ENCODE assay signal across 30 mouse cellular contexts in genomic region chr4:95653913-95654301, GRCm38 (mm10).
DNase-seq lines count a peak whose midpoint lies in the region; ATAC-seq and TF ChIP-seq lines count a peak whose summit lies in the region.
"Had no signal": no experiment of that assay in that cellular context is flagged by ENCODE, and none has a peak within 500 bp of the region (broad histone marks: within the 10 kb centered on the region; RNA-seq: fewer than 3 reads in every experiment).

No protein-coding gene starts in this region.

- no peaks in the 10 kb centered on the region for H3K9me3 ChIP-seq in forebrain, embryonic 10.5 days
- H3K9me3 ChIP-seq in forebrain, embryonic 13.5 days (replicated peaks), result no peaks in the 10 kb centered on the region
- H3K9me3 ChIP-seq in embryonic facial prominence, embryonic 14.5 days (ENCODE audit: control insufficient read depth, low read length), result no peaks in the 10 kb centered on the region
- no peaks in the 10 kb centered on the region for H3K9me3 ChIP-seq in limb, embryonic 10.5 days (replicated peaks)
- H3K9me3 ChIP-seq: embryonic facial prominence, embryonic 13.5 days; G1E; heart, embryonic 12.5 days; hindbrain, embryonic 15.5 days had no signal

- peak overlapping the region; percentile 59; the same call in 1 of the 2 replicates for H3K27ac ChIP-seq in forebrain, embryonic 10.5 days
- no peak overlapping the region for H3K27ac ChIP-seq in forebrain, embryonic 13.5 days
- H3K27ac ChIP-seq in embryonic facial prominence, embryonic 14.5 days (replicated peaks; ENCODE audit: low read depth, low read length), result peak overlapping the region; percentile 49; the same call in 1 of the 2 replicates
- peak overlapping the region; percentile 46; the same call in 1 of the 2 replicates for H3K27ac ChIP-seq in limb, embryonic 10.5 days
- no peak overlapping the region for H3K27ac ChIP-seq in cerebellum, adult 2 months (ENCODE audit: insufficient read depth, low read length)
- H3K27ac ChIP-seq: hindbrain, embryonic 15.5 days; liver, embryonic 14.5 days had no signal

- 52% methylated on average over 4 of the region's 4 CpGs for whole genome bisulfite sequencing in forebrain, embryonic 10.5 days
- 48% methylated on average over 4 of the region's 4 CpGs for WGBS in forebrain, embryonic 13.5 days
- 11% methylated on average over 4 of the region's 4 CpGs for WGBS in embryonic facial prominence, embryonic 14.5 days
- 55% methylated on average over 4 of the region's 4 CpGs for WGBS in limb, embryonic 10.5 days
- WGBS in cerebellum, adult 2 months, result 71% methylated on average over 4 of the region's 4 CpGs

- DNase-seq in forebrain, embryonic 10.5 days (ENCODE audit: extremely low spot score, low spot score), result no peak
- DNase-seq in embryo, embryonic 10.5 days (ENCODE audit: low spot score), result peak; percentile 56
- DNase-seq in embryonic facial prominence, embryonic 14.5 days (ENCODE audit: low spot score), result no peak
- no peak for DNase-seq in limb, embryonic 10.5 days (ENCODE audit: low spot score)
- no peak for DNase-seq in cerebellum, adult 2 months
- DNase-seq in cerebellum, adult 11 months, result no peak
- DNase-seq: adrenal gland, postnatal 25 days; cerebellum, adult 8-10 months; cerebellum, postnatal 36 days; gastrocnemius, postnatal 36 days; heart, adult 18-20 months; kidney, adult 11 months; kidney, postnatal 14 days; left cerebral cortex, postnatal 4 days; liver; lung, embryonic 14.5 days; lung, postnatal 14 days; midbrain, embryonic 14.5 days; spleen, adult 18-20 months; thymus, postnatal 25 days had no signal

- no peak overlapping the region for H3K4me2 ChIP-seq in forebrain, embryonic 13.5 days
- no peak overlapping the region for H3K4me2 ChIP-seq in embryonic facial prominence, embryonic 14.5 days (ENCODE audit: low read depth, low read length)
- H3K4me2 ChIP-seq: embryonic facial prominence, embryonic 13.5 days; heart, embryonic 12.5 days; hindbrain, embryonic 15.5 days; lung, embryonic 14.5 days had no signal

- peaks cover 35% of the 10 kb centered on the region for H3K4me1 ChIP-seq in forebrain, embryonic 10.5 days
- H3K4me1 ChIP-seq in forebrain, embryonic 13.5 days, result peaks cover 25% of the 10 kb centered on the region
- H3K4me1 ChIP-seq in embryonic facial prominence, embryonic 14.5 days (ENCODE audit: control insufficient read depth, insufficient read depth, low read length), result peaks cover 33% of the 10 kb centered on the region
- H3K4me1 ChIP-seq in limb, embryonic 10.5 days, result peaks cover 39% of the 10 kb centered on the region
- no peaks in the 10 kb centered on the region for H3K4me1 ChIP-seq in cerebellum, adult 2 months (ENCODE audit: control insufficient read depth, insufficient read depth, low read length)

- no peaks in the 10 kb centered on the region for H3K27me3 ChIP-seq in forebrain, embryonic 10.5 days (ENCODE audit: poor library complexity, severe bottlenecking)
- H3K27me3 ChIP-seq in forebrain, embryonic 13.5 days, result no peaks in the 10 kb centered on the region
- H3K27me3 ChIP-seq in embryonic facial prominence, embryonic 14.5 days (replicated peaks; ENCODE audit: control insufficient read depth, insufficient read depth, low read length), result no peaks in the 10 kb centered on the region
- no peaks in the 10 kb centered on the region for H3K27me3 ChIP-seq in limb, embryonic 10.5 days (ENCODE audit: low read depth, poor library complexity, severe bottlenecking)
- no peaks in the 10 kb centered on the region for H3K27me3 ChIP-seq in cerebellum, adult 2 months (ENCODE audit: control insufficient read depth, insufficient read depth, low read length)
- H3K27me3 ChIP-seq: embryonic facial prominence, embryonic 13.5 days; heart, embryonic 12.5 days; hindbrain, embryonic 15.5 days; Patski had no signal

- no peak for ATAC-seq in forebrain, embryonic 13.5 days
- ATAC-seq in embryonic facial prominence, embryonic 14.5 days (ENCODE audit: low read depth), result no peak
- no peak for ATAC-seq in cerebellum, adult (ENCODE audit: insufficient number of reproducible peaks, low FRiP score, low TSS enrichment)
- ATAC-seq: inflammation-experienced regulatory T-cells, adult 6 months; Patski had no signal

- TF ChIP-seq POLR2A in cerebellum, adult 2 months (IDR thresholded peaks at IDR 0.05; ENCODE audit: borderline replicate concordance, insufficient read depth, low read length), result no peak

- TF ChIP-seq CTCF in cerebellum, adult 2 months (IDR thresholded peaks at IDR 0.05; ENCODE audit: borderline replicate concordance, insufficient read depth, low read depth, low read length), result no peak

- H3K4me3 ChIP-seq in forebrain, embryonic 10.5 days, result no peak overlapping the region
- H3K4me3 ChIP-seq in forebrain, embryonic 13.5 days, result no peak overlapping the region
- no peak overlapping the region for H3K4me3 ChIP-seq in embryonic facial prominence, embryonic 14.5 days (ENCODE audit: low read depth, low read length)
- H3K4me3 ChIP-seq in limb, embryonic 10.5 days, result no peak overlapping the region
- H3K4me3 ChIP-seq in cerebellum, adult 2 months (replicated peaks; ENCODE audit: insufficient read depth, low read depth, low read length), result no peak overlapping the region
- H3K4me3 ChIP-seq: embryonic facial prominence, embryonic 13.5 days; erythroblast, embryonic 14.5 days; heart, embryonic 12.5 days; hindbrain, embryonic 15.5 days had no signal

- no peaks in the 10 kb centered on the region for H3K36me3 ChIP-seq in forebrain, embryonic 10.5 days (replicated peaks)
- H3K36me3 ChIP-seq in forebrain, embryonic 13.5 days (ENCODE audit: poor library complexity, severe bottlenecking), result no peaks in the 10 kb centered on the region
- no peaks in the 10 kb centered on the region for H3K36me3 ChIP-seq in embryonic facial prominence, embryonic 14.5 days (ENCODE audit: control insufficient read depth, insufficient read depth, low read length)
- no peaks in the 10 kb centered on the region for H3K36me3 ChIP-seq in limb, embryonic 10.5 days
- H3K36me3 ChIP-seq: embryonic facial prominence, embryonic 13.5 days; G1E; heart, embryonic 12.5 days; hindbrain, embryonic 15.5 days had no signal

- H3K9ac ChIP-seq in forebrain, embryonic 13.5 days, result no peak overlapping the region
- H3K9ac ChIP-seq in embryonic facial prominence, embryonic 14.5 days (ENCODE audit: low read depth, low read length), result no peak overlapping the region
- H3K9ac ChIP-seq: embryonic facial prominence, embryonic 13.5 days; heart, embryonic 12.5 days; hindbrain, embryonic 15.5 days; liver, embryonic 14.5 days; lung, embryonic 14.5 days had no signal

Comparison
In these comparisons a context has a peak if more than half of its experiments do, and no peak if none do; other contexts are left out.
1. H3K27ac ChIP-seq: peak in forebrain, embryonic 10.5 days (single experiment), embryonic facial prominence, embryonic 14.5 days (single experiment) and limb, embryonic 10.5 days (single experiment); none in forebrain, embryonic 13.5 days (single experiment) and cerebellum, adult 2 months (single experiment).